ENCODE assay signal across 19 mouse cellular contexts in genomic region chr9:31856437-31856836, GRCm38 (mm10). TPM values are rescaled to one million over a fixed set of nuclear protein-coding genes. Genes with fewer than 3 reads are reported as not detected.
DNase-seq lines count a peak whose midpoint lies in the region; TF ChIP-seq lines count a peak whose summit lies in the region.
"Had no signal": no experiment of that assay in that cellular context is flagged by ENCODE, and none has a peak within 500 bp of the region (broad histone marks: within the 10 kb centered on the region; RNA-seq: fewer than 3 reads in every experiment).

No protein-coding gene starts in this region.

- H3K27ac ChIP-seq in left cerebral cortex, adult 2 months = no peak overlapping the region
- H3K27ac ChIP-seq: forebrain, embryonic 12.5 days; hindbrain, embryonic 15.5 days; intestine, embryonic 15.5 days; limb, embryonic 13.5 days; liver, embryonic 13.5 days; midbrain, embryonic 12.5 days; neural tube, embryonic 13.5 days had no signal

- DNase-seq in frontal cortex, postnatal 36 days (ENCODE audit: low spot score in 2 of 2) = peak; percentile 20 to 32
- no peak for DNase-seq in frontal cortex, postnatal 14 days (ENCODE audit: low spot score in 2 of 2)
- DNase-seq in left cerebral cortex, adult 2 months (ENCODE audit: extremely low spot score in 1 of 2, low spot score in 2 of 2) = peak; percentile 40 to 49
- no peak for DNase-seq in left cerebral cortex, postnatal 4 days
- peak; percentile 59 to 61 for DNase-seq in right cerebral cortex, adult 2 months (ENCODE audit: low spot score in 2 of 2)
- no peak for DNase-seq in right cerebral cortex, postnatal 10 days (ENCODE audit: low spot score in 2 of 2)
- DNase-seq in spleen, adult 12 weeks (ENCODE audit: low spot score) = no peak
- DNase-seq: adrenal gland, postnatal 36 days; cerebellum, adult 2 months; cerebellum, postnatal 36 days; liver, embryonic 13.5 days; thymus, postnatal 25 days had no signal

- intact Hi-C loops in left cerebral cortex, adult 2 months (cut with DNase I) = loop anchor here (2.0 kb wide), 1 partner anchor 62 kb away; no protein-coding TSS in a partner anchor
- intact Hi-C loops in left cerebral cortex, postnatal 4 days (cut with DNase I) = loop anchor here (5.0 kb wide), 1 partner anchor 56 kb away; the partner anchor contains the start of gene Barx2

- no peak overlapping the region for H3K4me3 ChIP-seq in left cerebral cortex, adult 2 months
- H3K4me3 ChIP-seq: forebrain, embryonic 12.5 days; hindbrain, embryonic 15.5 days; intestine, embryonic 15.5 days; limb, embryonic 13.5 days; liver, embryonic 13.5 days; midbrain, embryonic 12.5 days; neural tube, embryonic 13.5 days had no signal

- TF ChIP-seq CTCF in left cerebral cortex, adult 2 months (IDR thresholded peaks at IDR 0.05) = no peak

RNA-seq across cellular contexts. Expression of gene Barx2, which starts 56.8 kb away (rescaled TPM):
- total RNA-seq in left cerebral cortex, adult 2 months (2021) = 1 to 10 TPM; 5.0 to 6.8 TPM
- total RNA-seq in left cerebral cortex, postnatal 4 days (2021) = 1 to 10 TPM; 4.3 to 4.5 TPM
- total RNA-seq: adrenal gland, postnatal 36 days; megakaryocyte progenitor cell, adult 5-6 weeks had no signal

Comparison
In these comparisons a context has a peak if more than half of its experiments do, and no peak if none do; other contexts are left out.
1. DNase-seq: peak in frontal cortex, postnatal 36 days (2 of 2), left cerebral cortex, adult 2 months (2 of 2) and right cerebral cortex, adult 2 months (2 of 2); none in frontal cortex, postnatal 14 days (0 of 2), left cerebral cortex, postnatal 4 days (single experiment), right cerebral cortex, postnatal 10 days (0 of 2) and spleen, adult 12 weeks (single experiment).